In genomic region chr10:115561136-115561880, GRCm38 (mm10) we compare ENCODE assay signal across 16 mouse cellular contexts. TPM values are rescaled to one million over a fixed set of nuclear protein-coding genes. Genes with fewer than 3 reads are reported as not detected.
DNase-seq lines count a peak whose midpoint lies in the region; ATAC-seq and TF ChIP-seq lines count a peak whose summit lies in the region.
"Had no signal": no experiment of that assay in that cellular context is flagged by ENCODE, and none has a peak within 500 bp of the region (broad histone marks: within the 10 kb centered on the region; RNA-seq: fewer than 3 reads in every experiment).

No protein-coding gene starts in this region.

- peaks cover 8% of the 10 kb centered on the region; the same call in 1 of the 2 replicates for H3K4me1 ChIP-seq in forebrain, embryonic 11.5 days (replicated peaks; ENCODE audit: control insufficient read depth, insufficient read depth, low read length)
- peaks cover 27% of the 10 kb centered on the region for H3K4me1 ChIP-seq in forebrain, embryonic 10.5 days
- H3K4me1 ChIP-seq in intestine, embryonic 15.5 days (replicated peaks) = no peaks in the 10 kb centered on the region
- H3K4me1 ChIP-seq in lung, postnatal 0 days (ENCODE audit: insufficient read depth, low read depth, low read length) = no peaks in the 10 kb centered on the region; the same call in 1 of the 2 replicates
- no peaks in the 10 kb centered on the region for H3K4me1 ChIP-seq in heart, adult 2 months (ENCODE audit: control insufficient read depth, insufficient read depth, low read length)
- peaks cover 9% of the 10 kb centered on the region for H3K4me1 ChIP-seq in hindbrain, embryonic 12.5 days
- H3K4me1 ChIP-seq: liver, embryonic 13.5 days had no signal

- intact Hi-C loops in heart, adult 2 months (cut with DNase I) = no loop called here

- no peak for TF ChIP-seq CTCF in lung, postnatal 0 days (IDR thresholded peaks at IDR 0.05)
- TF ChIP-seq CTCF in heart, adult 2 months (IDR thresholded peaks at IDR 0.05) = no peak

- TF ChIP-seq POLR2A in heart, adult 2 months (IDR thresholded peaks at IDR 0.05; ENCODE audit: insufficient read depth, low read depth, low read length) = no peak

- H3K27ac ChIP-seq in forebrain, embryonic 11.5 days (ENCODE audit: low read depth, low read length) = no peak overlapping the region
- no peak overlapping the region for H3K27ac ChIP-seq in forebrain, embryonic 10.5 days
- no peak overlapping the region for H3K27ac ChIP-seq in intestine, embryonic 15.5 days
- no peak overlapping the region for H3K27ac ChIP-seq in lung, postnatal 0 days (ENCODE audit: low read length)
- no peak overlapping the region for H3K27ac ChIP-seq in heart, adult 2 months
- no peak overlapping the region for H3K27ac ChIP-seq in hindbrain, embryonic 12.5 days
- H3K27ac ChIP-seq: embryonic facial prominence, embryonic 12.5 days; liver, embryonic 13.5 days; midbrain, embryonic 13.5 days had no signal

- TF ChIP-seq EP300 in lung, postnatal 0 days (IDR thresholded peaks at IDR 0.05) = no peak
- TF ChIP-seq EP300 in heart, adult 2 months (IDR thresholded peaks at IDR 0.05; ENCODE audit: insufficient read depth, low read depth, low read length) = no peak

- peaks cover 26% of the 10 kb centered on the region for H3K27me3 ChIP-seq in forebrain, embryonic 11.5 days (ENCODE audit: control insufficient read depth, insufficient read depth, low read length)
- peaks cover 98% of the 10 kb centered on the region for H3K27me3 ChIP-seq in forebrain, embryonic 10.5 days (ENCODE audit: poor library complexity, severe bottlenecking)
- no peaks in the 10 kb centered on the region for H3K27me3 ChIP-seq in intestine, embryonic 15.5 days (replicated peaks)
- H3K27me3 ChIP-seq in lung, postnatal 0 days (replicated peaks; ENCODE audit: insufficient read depth, low read length) = no peaks in the 10 kb centered on the region
- no peaks in the 10 kb centered on the region for H3K27me3 ChIP-seq in heart, adult 2 months (ENCODE audit: control insufficient read depth, insufficient read depth, low read length)
- no peaks in the 10 kb centered on the region for H3K27me3 ChIP-seq in hindbrain, embryonic 12.5 days
- H3K27me3 ChIP-seq: embryonic facial prominence, embryonic 12.5 days; liver, embryonic 13.5 days had no signal

- ATAC-seq in forebrain, embryonic 11.5 days (replicated peaks; ENCODE audit: low FRiP score) = peak; percentile 26; the same call in 1 of the 2 replicates
- ATAC-seq in intestine, embryonic 15.5 days = peak; percentile 90
- peak; percentile 40 for ATAC-seq in lung, postnatal 0 days
- ATAC-seq in hindbrain, embryonic 12.5 days (ENCODE audit: low FRiP score) = no peak
- ATAC-seq: midbrain, embryonic 13.5 days had no signal

- H3K9me3 ChIP-seq in forebrain, embryonic 11.5 days (ENCODE audit: control insufficient read depth, low read length) = no peaks in the 10 kb centered on the region
- no peaks in the 10 kb centered on the region for H3K9me3 ChIP-seq in forebrain, embryonic 10.5 days
- H3K9me3 ChIP-seq in intestine, embryonic 15.5 days = no peaks in the 10 kb centered on the region
- no peaks in the 10 kb centered on the region for H3K9me3 ChIP-seq in lung, postnatal 0 days (ENCODE audit: low read length)
- H3K9me3 ChIP-seq in hindbrain, embryonic 12.5 days (replicated peaks) = no peaks in the 10 kb centered on the region
- H3K9me3 ChIP-seq: embryonic facial prominence, embryonic 12.5 days; liver, embryonic 13.5 days; midbrain, embryonic 13.5 days had no signal

- no peak overlapping the region for H3K9ac ChIP-seq in forebrain, embryonic 11.5 days (ENCODE audit: low read length)
- no peak overlapping the region for H3K9ac ChIP-seq in intestine, embryonic 15.5 days
- no peak overlapping the region for H3K9ac ChIP-seq in lung, postnatal 0 days (replicated peaks; ENCODE audit: low read depth)
- no peak overlapping the region for H3K9ac ChIP-seq in heart, adult 2 months (ENCODE audit: low read depth, low read length)
- H3K9ac ChIP-seq in hindbrain, embryonic 12.5 days = no peak overlapping the region
- H3K9ac ChIP-seq: embryonic facial prominence, embryonic 12.5 days; liver, embryonic 13.5 days; midbrain, embryonic 13.5 days had no signal

- H3K4me2 ChIP-seq in forebrain, embryonic 11.5 days (ENCODE audit: low read depth, low read length, severe bottlenecking) = no peak overlapping the region
- H3K4me2 ChIP-seq in intestine, embryonic 15.5 days (replicated peaks) = no peak overlapping the region; the same call in 1 of the 2 replicates
- H3K4me2 ChIP-seq in lung, postnatal 0 days (replicated peaks; ENCODE audit: low read depth, low read length) = peak overlapping the region; percentile 30
- H3K4me2 ChIP-seq in hindbrain, embryonic 12.5 days (replicated peaks) = no peak overlapping the region
- H3K4me2 ChIP-seq: embryonic facial prominence, embryonic 12.5 days; liver, embryonic 13.5 days; midbrain, embryonic 13.5 days had no signal

- DNase-seq in forebrain, embryonic 11.5 days (ENCODE audit: low spot score) = no peak
- no peak for DNase-seq in forebrain, embryonic 10.5 days (ENCODE audit: extremely low spot score, low spot score)
- peak; percentile 38 for DNase-seq in brain, adult 2 months (ENCODE audit: low read depth, low spot score)
- peak; percentile 39 for DNase-seq in lung, postnatal 0 days (ENCODE audit: low spot score)
- DNase-seq in heart, adult 2 months = no peak
- DNase-seq in gastrocnemius, adult 18-20 months (ENCODE audit: low spot score) = no peak
- DNase-seq: heart, postnatal 10 days; liver, embryonic 13.5 days; spleen, adult 18-20 months; thymus, postnatal 36 days had no signal

- no peak overlapping the region for H3K4me3 ChIP-seq in forebrain, embryonic 11.5 days (ENCODE audit: low read depth, low read length)
- no peak overlapping the region for H3K4me3 ChIP-seq in forebrain, embryonic 10.5 days
- no peak overlapping the region for H3K4me3 ChIP-seq in intestine, embryonic 15.5 days (replicated peaks)
- H3K4me3 ChIP-seq in lung, postnatal 0 days (ENCODE audit: low read depth, low read length) = no peak overlapping the region
- no peak overlapping the region for H3K4me3 ChIP-seq in heart, adult 2 months
- no peak overlapping the region for H3K4me3 ChIP-seq in hindbrain, embryonic 12.5 days
- H3K4me3 ChIP-seq: embryonic facial prominence, embryonic 12.5 days; liver, embryonic 13.5 days; midbrain, embryonic 13.5 days had no signal

- no peaks in the 10 kb centered on the region for H3K79me2 ChIP-seq in heart, adult 2 months (replicated peaks; ENCODE audit: control insufficient read depth, insufficient read depth, low read length)

- no peaks in the 10 kb centered on the region for H3K36me3 ChIP-seq in forebrain, embryonic 11.5 days (ENCODE audit: control insufficient read depth, insufficient read depth, low read length)
- no peaks in the 10 kb centered on the region for H3K36me3 ChIP-seq in forebrain, embryonic 10.5 days (replicated peaks)
- no peaks in the 10 kb centered on the region for H3K36me3 ChIP-seq in intestine, embryonic 15.5 days
- no peaks in the 10 kb centered on the region for H3K36me3 ChIP-seq in lung, postnatal 0 days (ENCODE audit: insufficient read depth, low read length)
- no peaks in the 10 kb centered on the region for H3K36me3 ChIP-seq in heart, adult 2 months (ENCODE audit: control insufficient read depth, insufficient read depth, low read length)
- H3K36me3 ChIP-seq in hindbrain, embryonic 12.5 days = no peaks in the 10 kb centered on the region
- H3K36me3 ChIP-seq: embryonic facial prominence, embryonic 12.5 days; liver, embryonic 13.5 days; midbrain, embryonic 13.5 days had no signal

- WGBS in forebrain, embryonic 11.5 days = 58% methylated on average over 12 of the region's 12 CpGs
- WGBS in forebrain, embryonic 10.5 days = 69% methylated on average over 12 of the region's 12 CpGs
- whole genome bisulfite sequencing in intestine, embryonic 15.5 days = 63% methylated on average over 12 of the region's 12 CpGs
- 45% methylated on average over 12 of the region's 12 CpGs for WGBS in lung, postnatal 0 days
- 48% methylated on average over 12 of the region's 12 CpGs for WGBS in heart, adult 2 months
- WGBS in hindbrain, embryonic 12.5 days = 74% methylated on average over 12 of the region's 12 CpGs

RNA-seq across cellular contexts. Expression of gene A930009A15Rik, which starts 8.5 kb away (rescaled TPM):
- polyA plus RNA-seq in forebrain, embryonic 11.5 days (2014; fragmentation: Nextera tagmentation; extraction: Ambion mirVana) = not detected in 2 replicates
- not detected in 2 replicates for polyA plus RNA-seq in forebrain, embryonic 10.5 days (2016; fragmentation: Nextera tagmentation; extraction: Ambion mirVana)
- not detected in 2 replicates for polyA plus RNA-seq in intestine, embryonic 15.5 days (2015; fragmentation: Nextera tagmentation; extraction: Ambion mirVana)
- not detected in 2 replicates for polyA plus RNA-seq in lung, postnatal 0 days (2015; fragmentation: Nextera tagmentation; extraction: Ambion mirVana)
- total RNA-seq in heart, adult 2 months (2021) = not detected
- not detected in 2 replicates for polyA plus RNA-seq in heart, adult 2 months (2012; rRNA removed)
- polyA plus RNA-seq in hindbrain, embryonic 12.5 days (2016; fragmentation: Nextera tagmentation; extraction: Ambion mirVana) = 0.70 and 0.72 TPM in 2 replicates
- not detected for total RNA-seq in gastrocnemius, adult 18-20 months (2021)
- total RNA-seq: adrenal gland, postnatal 4 days; gastrocnemius, adult 8-10 months; heart, postnatal 10 days had no signal
- polyA plus RNA-seq: liver, embryonic 13.5 days had no signal

RNA-seq across cellular contexts. Expression of gene Lgr5, which starts 26.3 kb away (rescaled TPM):
- 0.81 and 0.94 TPM in 2 replicates for polyA plus RNA-seq in forebrain, embryonic 11.5 days (2014; fragmentation: Nextera tagmentation; extraction: Ambion mirVana)
- polyA plus RNA-seq in forebrain, embryonic 10.5 days (2016; fragmentation: Nextera tagmentation; extraction: Ambion mirVana) = 1.7 and 2.2 TPM in 2 replicates
- 5.3 TPM in 2 replicates for polyA plus RNA-seq in intestine, embryonic 15.5 days (2015; fragmentation: Nextera tagmentation; extraction: Ambion mirVana)
- 0.23 and 0.35 TPM in 2 replicates for polyA plus RNA-seq in lung, postnatal 0 days (2015; fragmentation: Nextera tagmentation; extraction: Ambion mirVana)
- total RNA-seq in heart, adult 2 months (2021) = under 1 TPM in 1 of 2 experiments, not detected in 1; 0.05 TPM
- polyA plus RNA-seq in heart, adult 2 months (2012; rRNA removed) = 0.25 and 0.32 TPM in 2 replicates
- 7.9 and 8.1 TPM in 2 replicates for polyA plus RNA-seq in hindbrain, embryonic 12.5 days (2016; fragmentation: Nextera tagmentation; extraction: Ambion mirVana)
- total RNA-seq in gastrocnemius, adult 18-20 months (2021) = under 1 TPM in 1 of 2 experiments, not detected in 1; 0.14 TPM

Comparison
In these comparisons a context has a peak if more than half of its experiments do, and no peak if none do; other contexts are left out.
1. DNase-seq: peak in brain, adult 2 months (single experiment) and lung, postnatal 0 days (single experiment); none in forebrain, embryonic 11.5 days (single experiment), forebrain, embryonic 10.5 days (single experiment), heart, adult 2 months (0 of 2) and gastrocnemius, adult 18-20 months (single experiment).